Mouse (Mus musculus): ENCODE results near the gene Usp36. TPM values are rescaled to one million over a fixed set of nuclear protein-coding genes. Genes with fewer than 3 reads are reported as not detected.

Gene Usp36
- total and polyA plus RNA-seq, 2 experiments from 2014 or later = 13.1 to 13.7 TPM

- TF ChIP-seq CTCF (IDR thresholded peaks at IDR 0.05) = no peak
- Histone ChIP-seq H3K27me3 (ENCODE audit: insufficient read depth, low read length) (no peaks in the 10 kb centered on the region), H3K9me3 (ENCODE audit: low read length) (no peaks in the 10 kb centered on the region), H3K36me3 (ENCODE audit: insufficient read depth, low read length) (no peaks in the 10 kb centered on the region), H3K4me3 (ENCODE audit: low read depth, low read length) (no peak overlapping the region), H3K4me2 (ENCODE audit: low read depth, low read length, poor library complexity, severe bottlenecking) (no peak overlapping the region), H3K9ac (replicated peaks; ENCODE audit: low read length, poor library complexity, severe bottlenecking) (no peak overlapping the region), H3K27ac (ENCODE audit: low read depth, low read length) (peak overlapping the region; percentile 51), H3K4me1 (ENCODE audit: insufficient read depth, low read length) (peaks cover 11% of the 10 kb centered on the region; the same call in 1 of the 2 replicates)
- 40% methylated on average over 10 of the region's 10 CpGs for WGBS
- peak; percentile 49 for DNase-seq (ENCODE audit: low spot score)
- no peak for ATAC-seq (ENCODE audit: low FRiP score)
Measured at GRCm38 (mm10) chr11:118211749-118212635, 78.1 kb downstream of the Usp36 start.

- DNase-seq (ENCODE audit: low spot score) (no peak), ATAC-seq (ENCODE audit: low FRiP score) (no peak)
- no peak overlapping the region for H3K4me2 ChIP-seq (ENCODE audit: low read depth, low read length, poor library complexity, severe bottlenecking)
- no peak overlapping the region for H3K4me3 ChIP-seq (ENCODE audit: low read depth, low read length)
- 91% methylated on average over 5 of the region's 5 CpGs for WGBS
- H3K27ac ChIP-seq (ENCODE audit: low read depth, low read length) = no peak overlapping the region
- H3K36me3 ChIP-seq (ENCODE audit: insufficient read depth, low read length) = no peaks in the 10 kb centered on the region
- peaks cover 11% of the 10 kb centered on the region; the same call in 1 of the 2 replicates for H3K4me1 ChIP-seq (ENCODE audit: insufficient read depth, low read length)
- no peaks in the 10 kb centered on the region for H3K9me3 ChIP-seq (ENCODE audit: low read length)
- no peak for TF ChIP-seq CTCF (IDR thresholded peaks at IDR 0.05)
- H3K9ac ChIP-seq (replicated peaks; ENCODE audit: low read length, poor library complexity, severe bottlenecking) = no peak overlapping the region
- no peaks in the 10 kb centered on the region for H3K27me3 ChIP-seq (ENCODE audit: insufficient read depth, low read length)
Measured at GRCm38 (mm10) chr11:118210962-118211361, 79.1 kb downstream of the Usp36 start.

GRCm38 (mm10) chr11:118210116-118210515 is 79.9 kb downstream of the Usp36 start:
- DNase-seq (ENCODE audit: low spot score) = peak; percentile 82
- H3K4me3 ChIP-seq (ENCODE audit: low read depth, low read length) = no peak overlapping the region
- 75% methylated on average over 4 of the region's 4 CpGs for WGBS
- no peaks in the 10 kb centered on the region for H3K9me3 ChIP-seq (ENCODE audit: low read length)
- ATAC-seq (ENCODE audit: low FRiP score) = no peak
- no peak overlapping the region for H3K27ac ChIP-seq (ENCODE audit: low read depth, low read length)
- no peak for TF ChIP-seq CTCF (IDR thresholded peaks at IDR 0.05)
- no peaks in the 10 kb centered on the region for H3K27me3 ChIP-seq (ENCODE audit: insufficient read depth, low read length)
- no peak overlapping the region for H3K9ac ChIP-seq (replicated peaks; ENCODE audit: low read length, poor library complexity, severe bottlenecking)
- peaks cover 11% of the 10 kb centered on the region; the same call in 1 of the 2 replicates for H3K4me1 ChIP-seq (ENCODE audit: insufficient read depth, low read length)
- no peaks in the 10 kb centered on the region for H3K36me3 ChIP-seq (ENCODE audit: insufficient read depth, low read length)
- no peak overlapping the region for H3K4me2 ChIP-seq (ENCODE audit: low read depth, low read length, poor library complexity, severe bottlenecking)

Other genes starting within 250 kb of the Usp36 start
- 0.05 TPM in 2 replicates for gene Dnah17, start 159.6 kb downstream of the Usp36 start, total RNA-seq (2014; rRNA removed)
- 0.15 and 0.20 TPM in 2 replicates for gene Dnah17, start 159.6 kb downstream of the Usp36 start, polyA plus RNA-seq (2015; fragmentation: Nextera tagmentation; extraction: Ambion mirVana)
- 40.2 and 54.1 TPM in 2 replicates for gene Cyth1, start 41.7 kb downstream of the Usp36 start, total RNA-seq (2014; rRNA removed)
- 20.0 and 21.6 TPM in 2 replicates for gene Cyth1, start 41.7 kb downstream of the Usp36 start, polyA plus RNA-seq (2015; fragmentation: Nextera tagmentation; extraction: Ambion mirVana)
- 0.16 and 0.71 TPM in 2 replicates for gene Cep295nl, start 52.3 kb upstream of the Usp36 start, total RNA-seq (2014; rRNA removed)
- 0.13 and 0.22 TPM in 2 replicates for gene Cep295nl, start 52.3 kb upstream of the Usp36 start, polyA plus RNA-seq (2015; fragmentation: Nextera tagmentation; extraction: Ambion mirVana)
- 212 and 217 TPM in 2 replicates for gene Timp2, start 65.5 kb upstream of the Usp36 start, total RNA-seq (2014; rRNA removed)
- 129 and 140 TPM in 2 replicates for gene Timp2, start 65.5 kb upstream of the Usp36 start, polyA plus RNA-seq (2015; fragmentation: Nextera tagmentation; extraction: Ambion mirVana)
- 17.4 and 19.0 TPM in 2 replicates for gene Lgals3bp, start 111.8 kb upstream of the Usp36 start, total RNA-seq (2014; rRNA removed)
- gene Lgals3bp, start 111.8 kb upstream of the Usp36 start, polyA plus RNA-seq (2015; fragmentation: Nextera tagmentation; extraction: Ambion mirVana) = 14.2 and 14.9 TPM in 2 replicates
- 51.5 and 55.3 TPM in 2 replicates for gene Cant1, start 128.8 kb upstream of the Usp36 start, total RNA-seq (2014; rRNA removed)
- 30.0 and 32.2 TPM in 2 replicates for gene Cant1, start 128.8 kb upstream of the Usp36 start, polyA plus RNA-seq (2015; fragmentation: Nextera tagmentation; extraction: Ambion mirVana)
- 7.8 and 8.7 TPM in 2 replicates for gene C1qtnf1, start 138.0 kb upstream of the Usp36 start, total RNA-seq (2014; rRNA removed)
- gene C1qtnf1, start 138.0 kb upstream of the Usp36 start, polyA plus RNA-seq (2015; fragmentation: Nextera tagmentation; extraction: Ambion mirVana) = 5.2 and 5.5 TPM in 2 replicates
- 8.7 and 13.6 TPM in 2 replicates for gene Engase, start 186.6 kb upstream of the Usp36 start, total RNA-seq (2014; rRNA removed)
- 5.1 and 5.3 TPM in 2 replicates for gene Engase, start 186.6 kb upstream of the Usp36 start, polyA plus RNA-seq (2015; fragmentation: Nextera tagmentation; extraction: Ambion mirVana)

Measured in midbrain, postnatal 0 days (tissue).